ENCODE assay signal across 8 mouse cellular contexts in the genomic region with DNA sequence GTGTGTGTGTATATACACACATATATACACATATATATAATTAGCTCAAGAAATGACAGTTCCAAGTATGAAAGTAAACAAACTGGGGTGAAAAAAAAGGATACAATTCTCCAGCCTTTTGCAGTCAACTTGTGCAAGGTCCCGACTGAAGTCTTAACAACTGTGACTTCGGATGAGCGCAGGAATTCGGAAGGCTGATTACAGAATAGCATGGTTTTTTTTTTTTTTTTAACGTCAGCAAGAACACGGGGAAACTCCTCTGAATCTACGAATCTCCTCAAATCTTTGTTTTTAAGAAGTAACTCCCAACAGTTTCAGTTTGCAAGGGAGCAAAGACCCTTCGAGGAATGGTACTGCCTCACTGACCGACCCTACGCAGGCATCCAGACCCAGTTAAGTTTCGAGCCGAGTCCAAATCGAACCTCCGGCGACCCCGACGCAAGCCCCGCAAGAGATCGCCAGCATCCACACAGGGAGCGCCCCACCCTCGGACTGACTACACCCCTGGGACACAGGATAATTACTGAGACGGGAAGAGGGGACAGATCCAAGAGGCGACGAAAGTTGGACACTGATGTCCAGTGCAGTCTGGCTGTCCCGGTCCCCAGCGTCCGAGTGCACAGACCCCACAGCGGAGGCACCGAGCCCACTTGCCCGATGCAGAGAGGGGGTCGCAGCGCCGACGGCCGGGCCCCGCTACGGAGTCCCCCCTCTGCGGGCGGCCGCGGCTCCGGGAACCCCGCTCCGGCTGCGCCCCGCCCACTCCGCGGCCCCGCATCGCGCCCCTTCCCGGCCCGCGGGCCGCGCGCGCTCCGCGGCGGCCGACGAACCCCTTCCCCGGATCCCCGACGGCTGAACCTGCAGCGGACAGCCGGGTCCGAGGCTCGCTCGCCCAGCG. TPM values are rescaled to one million over a fixed set of nuclear protein-coding genes. Genes with fewer than 3 reads are reported as not detected.
DNase-seq lines count a peak whose midpoint lies in the region; ATAC-seq and TF ChIP-seq lines count a peak whose summit lies in the region.

No protein-coding gene starts in this region.

- H3K9ac ChIP-seq in hindbrain, embryonic 16.5 days (ENCODE audit: low read depth, low read length), result peak overlapping the region; percentile 92
- H3K9ac ChIP-seq in liver, embryonic 16.5 days (ENCODE audit: low read depth, low read length), result peak overlapping the region; percentile 91

- no peaks in the 10 kb centered on the region; the same call in 1 of the 2 replicates for H3K27me3 ChIP-seq in hindbrain, embryonic 16.5 days (replicated peaks; ENCODE audit: control insufficient read depth, insufficient read depth, low read length)
- H3K27me3 ChIP-seq in liver, embryonic 16.5 days (ENCODE audit: control insufficient read depth, insufficient read depth, low read depth, low read length), result no peaks in the 10 kb centered on the region

- H3K4me1 ChIP-seq in hindbrain, embryonic 16.5 days (ENCODE audit: control insufficient read depth, insufficient read depth, low read depth, low read length), result peaks cover 22% of the 10 kb centered on the region
- H3K4me1 ChIP-seq in liver, embryonic 16.5 days (ENCODE audit: control insufficient read depth, low read depth, low read length), result peaks cover 55% of the 10 kb centered on the region
- H3K4me1 ChIP-seq in olfactory bulb, adult 2 months (ENCODE audit: control insufficient read depth, insufficient read depth, low read length), result peaks cover 14% of the 10 kb centered on the region

- peak; percentile 21; the same call in 1 of the 2 replicates for TF ChIP-seq CTCF in olfactory bulb, adult 2 months (IDR thresholded peaks at IDR 0.05; ENCODE audit: insufficient read depth, low read depth, low read length)

- H3K9me3 ChIP-seq in hindbrain, embryonic 16.5 days (ENCODE audit: control insufficient read depth, low read length), result no peaks in the 10 kb centered on the region
- no peaks in the 10 kb centered on the region for H3K9me3 ChIP-seq in liver, embryonic 16.5 days (replicated peaks; ENCODE audit: control insufficient read depth, low read length)

- 0 out of 2 replicates have a peak, but pooled peaks have one; percentile 14 for ATAC-seq in erythroblast, adult 5-6 weeks (replicated peaks; ENCODE audit: low FRiP score, poor library complexity, severe bottlenecking)
- no peak; the same call in none of the 2 replicates for ATAC-seq in hindbrain, embryonic 16.5 days
- ATAC-seq in liver, embryonic 16.5 days (ENCODE audit: low read depth), result peak; percentile 45
- no peak for ATAC-seq in granulocyte monocyte progenitor cell, adult 5-6 weeks (replicated peaks; ENCODE audit: poor library complexity, severe bottlenecking)

- H3K36me3 ChIP-seq in hindbrain, embryonic 16.5 days (ENCODE audit: control insufficient read depth, insufficient read depth, low read length), result no peaks in the 10 kb centered on the region
- H3K36me3 ChIP-seq in liver, embryonic 16.5 days (ENCODE audit: control insufficient read depth, insufficient read depth), result no peaks in the 10 kb centered on the region

- H3K4me2 ChIP-seq in hindbrain, embryonic 16.5 days (ENCODE audit: low read length), result peak overlapping the region; percentile 77
- peak overlapping the region; percentile 76 for H3K4me2 ChIP-seq in liver, embryonic 16.5 days (ENCODE audit: low read depth, low read length)

- intact Hi-C loops in left cerebral cortex, postnatal 36 days (cut with DNase I), result loop anchor here (2.0 to 5.0 kb wide), 3 partner anchors 60 to 85 kb away; a partner anchor contains a TSS

- no peak for TF ChIP-seq POLR2A in olfactory bulb, adult 2 months (IDR thresholded peaks at IDR 0.05; ENCODE audit: insufficient read depth, low read depth, low read length)

- peak; percentile 14 to 17 for DNase-seq in left cerebral cortex, postnatal 36 days (ENCODE audit: low spot score in 2 of 2)
- DNase-seq in left cerebral cortex, adult 8-10 months (ENCODE audit: low spot score in 2 of 2), result no peak
- peak; percentile 44 for DNase-seq in NIH3T3 (ENCODE audit: low read depth)

- WGBS in hindbrain, embryonic 16.5 days, result under 1% methylated on average over 56 of the region's 72 CpGs
- WGBS in liver, embryonic 16.5 days (ENCODE audit: insufficient replicate concordance), result under 1% methylated on average over 72 of the region's 72 CpGs
- 1% methylated on average over 71 of the region's 72 CpGs for WGBS in olfactory bulb, adult 2 months

- H3K4me3 ChIP-seq in hindbrain, embryonic 16.5 days (ENCODE audit: low read length), result peak overlapping the region; percentile 99
- H3K4me3 ChIP-seq in liver, embryonic 16.5 days (ENCODE audit: low read depth, low read length), result peak overlapping the region; percentile 98
- H3K4me3 ChIP-seq in olfactory bulb, adult 2 months (ENCODE audit: insufficient read depth, low read depth, low read length), result peak overlapping the region; percentile 99

- peak overlapping the region; percentile 83 for H3K27ac ChIP-seq in hindbrain, embryonic 16.5 days (ENCODE audit: low read depth, low read length)
- peak overlapping the region; percentile 90 for H3K27ac ChIP-seq in liver, embryonic 16.5 days (ENCODE audit: low read length)
- H3K27ac ChIP-seq in olfactory bulb, adult 2 months (ENCODE audit: insufficient read depth, low read depth, low read length), result peak overlapping the region; percentile 72

RNA-seq across cellular contexts. Expression of a gene that starts 0.6 kb away (rescaled TPM):
- 10 to 100 TPM; 33.2 to 35.6 TPM for total RNA-seq in left cerebral cortex, postnatal 36 days (2021)
- total RNA-seq in left cerebral cortex, adult 8-10 months (2022), result 10 to 100 TPM; 36.9 to 39.4 (median 38.6) TPM
- 23.4 and 34.3 TPM in 2 replicates for total RNA-seq in erythroblast, adult 5-6 weeks (2015; ENCODE audit: low replicate concordance)
- 24.2 and 34.2 TPM in 2 replicates for total RNA-seq in erythroblast, adult 5-6 weeks (2017; ENCODE audit: low replicate concordance)
- 16.5 and 22.1 TPM in 2 replicates for polyA plus RNA-seq in hindbrain, embryonic 16.5 days (2015; fragmentation: Nextera tagmentation; extraction: Ambion mirVana)
- 7.4 and 9.0 TPM in 2 replicates for polyA plus RNA-seq in liver, embryonic 16.5 days (2015; fragmentation: Nextera tagmentation; extraction: Ambion mirVana)
- not detected in 2 replicates for polyA plus RNA-seq in olfactory bulb, adult 2 months (2012; ENCODE audit: insufficient read depth, insufficient read length, low replicate concordance, missing spikeins)
- 32.6 and 36.4 TPM in 2 replicates for total RNA-seq in granulocyte monocyte progenitor cell, adult 5-6 weeks (2014; fragmentation: Nextera tagmentation)
- total RNA-seq in granulocyte monocyte progenitor cell, adult 5-6 weeks (2017), result 12.1 and 12.9 TPM in 2 replicates

Comparison
In these comparisons a context has a peak if more than half of its experiments do, and no peak if none do; other contexts are left out.
1. DNase-seq: peak in left cerebral cortex, postnatal 36 days (2 of 2) and NIH3T3 (single experiment); none in left cerebral cortex, adult 8-10 months (0 of 2).
2. ATAC-seq: peak in erythroblast, adult 5-6 weeks (single experiment) and liver, embryonic 16.5 days (single experiment); none in hindbrain, embryonic 16.5 days (single experiment) and granulocyte monocyte progenitor cell, adult 5-6 weeks (single experiment).
3. Peak in every context shown above with its lines, with median percentiles within 50 percentile points of each other: H3K27ac ChIP-seq and H3K4me3 ChIP-seq.